Mouse (Mus musculus) midbrain, embryonic 15.5 days (tissue): ENCODE measurements around the gene Cep19. TPM values are rescaled to one million over a fixed set of nuclear protein-coding genes. Genes with fewer than 3 reads are reported as not detected.

Experiments used
- polyA plus RNA-seq: library from polyadenylated mRNA; unstranded; fragments of >200 nt; fragmentation: Nextera tagmentation; extraction: Ambion mirVana; gene quantifications from 2 replicates; pipeline ENCODE4 v1.2.1, GENCODE M21; 2015

Gene Cep19
- polyA plus RNA-seq, 1 experiment from 2014 or later: 43.2 TPM

Other genes starting within 250 kb of the Cep19 start
- gene Meltf, start 221.0 kb upstream of the Cep19 start, polyA plus RNA-seq: 0.12 and 0.33 TPM in 2 replicates
- 2.8 and 3.4 TPM in 2 replicates for gene Pigz, start 165.9 kb upstream of the Cep19 start, polyA plus RNA-seq
- gene 0610012G03Rik, start 151.3 kb upstream of the Cep19 start, polyA plus RNA-seq: 115 and 121 TPM in 2 replicates
- gene Ncbp2, start 151.3 kb upstream of the Cep19 start, polyA plus RNA-seq: 98.1 and 98.9 TPM in 2 replicates
- 16.0 and 17.8 TPM in 2 replicates for gene Senp5, start 96.5 kb upstream of the Cep19 start, polyA plus RNA-seq
- 36.2 and 37.6 TPM in 2 replicates for gene Pak2, start 20.5 kb upstream of the Cep19 start, polyA plus RNA-seq
- gene Pigx, start 60 bp upstream of the Cep19 start, polyA plus RNA-seq: 106 and 109 TPM in 2 replicates
- 8.4 and 8.6 TPM in 2 replicates for gene Nrros, start 65.8 kb downstream of the Cep19 start, polyA plus RNA-seq
- gene Bex6, start 80.0 kb downstream of the Cep19 start, polyA plus RNA-seq: not detected in 2 replicates
- gene Fbxo45, start 147.4 kb downstream of the Cep19 start, polyA plus RNA-seq: 21.1 and 22.6 TPM in 2 replicates
- 13.7 and 15.6 TPM in 2 replicates for gene Wdr53, start 147.4 kb downstream of the Cep19 start, polyA plus RNA-seq
- 0.13 TPM in 1 of 2 replicates, not detected in the other for gene Smco1, start 171.7 kb downstream of the Cep19 start, polyA plus RNA-seq
- 28.4 and 30.5 TPM in 2 replicates for gene Rnf168, start 177.7 kb downstream of the Cep19 start, polyA plus RNA-seq
- gene Ubxn7, start 232.5 kb downstream of the Cep19 start, polyA plus RNA-seq: 22.0 and 25.7 TPM in 2 replicates